Mouse (Mus musculus): Measurements from ENCODE around the gene Zbtb4. TPM values are rescaled to one million over a fixed set of nuclear protein-coding genes. Genes with fewer than 3 reads are reported as not detected.

Gene Zbtb4
- polyA plus RNA-seq, 1 experiment = 16.5 TPM

- H3K4me3 ChIP-seq (ENCODE audit: low read depth, low read length) = no peak within 1 kb of the TSS
- H3K36me3 ChIP-seq (ENCODE audit: control insufficient read depth, insufficient read depth, low read length) = no peaks in the 10 kb centered on the region
- no peaks in the 10 kb centered on the region for H3K27me3 ChIP-seq (ENCODE audit: control insufficient read depth, insufficient read depth, low read length)
- TF ChIP-seq CTCF (IDR thresholded peaks at IDR 0.05; ENCODE audit: extremely low read depth, insufficient read length, insufficient replicate concordance, low read depth, low read length) = peak; percentile 26; the same call in 1 of the 2 replicates
- no peak for TF ChIP-seq POLR2A (IDR thresholded peaks at IDR 0.05; ENCODE audit: low read depth, low read length)
- H3K27ac ChIP-seq (ENCODE audit: insufficient read depth, low read depth, low read length) = no peak within 1 kb of the TSS
- WGBS = 78% methylated on average over 10 of the region's 10 CpGs
- no peaks in the 10 kb centered on the region for H3K4me1 ChIP-seq (ENCODE audit: control insufficient read depth, insufficient read depth, insufficient read length, low read length)
Observed at GRCm38 (mm10) chr11:69815155-69815554, 49.4 kb downstream of the Zbtb4 start, which contains the start of gene Gm39566. Gm39566 (minus strand) TSS chr11:69815298.

GRCm38 (mm10) chr11:69816520-69816919 lies 50.8 kb downstream of the Zbtb4 start:
- H3K27ac ChIP-seq (ENCODE audit: insufficient read depth, low read depth, low read length) = no peak overlapping the region
- H3K4me3 ChIP-seq (ENCODE audit: low read depth, low read length) = no peak overlapping the region
- no peaks in the 10 kb centered on the region for H3K4me1 ChIP-seq (ENCODE audit: control insufficient read depth, insufficient read depth, insufficient read length, low read length)
- WGBS = 33% methylated on average over 12 of the region's 12 CpGs
- no peaks in the 10 kb centered on the region for H3K27me3 ChIP-seq (ENCODE audit: control insufficient read depth, insufficient read depth, low read length)
- H3K36me3 ChIP-seq (ENCODE audit: control insufficient read depth, insufficient read depth, low read length) = no peaks in the 10 kb centered on the region
- TF ChIP-seq POLR2A (IDR thresholded peaks at IDR 0.05; ENCODE audit: low read depth, low read length) (no peak), CTCF (IDR thresholded peaks at IDR 0.05; ENCODE audit: extremely low read depth, insufficient read length, insufficient replicate concordance, low read depth, low read length) (no peak)

- TF ChIP-seq POLR2A (IDR thresholded peaks at IDR 0.05; ENCODE audit: low read depth, low read length) (no peak), CTCF (IDR thresholded peaks at IDR 0.05; ENCODE audit: extremely low read depth, insufficient read length, insufficient replicate concordance, low read depth, low read length) (no peak)
- H3K27ac ChIP-seq (ENCODE audit: insufficient read depth, low read depth, low read length) = no peak within 1 kb of the TSS
- no peak within 1 kb of the TSS for H3K4me3 ChIP-seq (ENCODE audit: low read depth, low read length)
- H3K27me3 ChIP-seq (ENCODE audit: control insufficient read depth, insufficient read depth, low read length) = no peaks in the 10 kb centered on the region
- no peaks in the 10 kb centered on the region for H3K4me1 ChIP-seq (ENCODE audit: control insufficient read depth, insufficient read depth, insufficient read length, low read length)
- WGBS = 87% methylated on average over 2 of the region's 2 CpGs
- no peaks in the 10 kb centered on the region for H3K36me3 ChIP-seq (ENCODE audit: control insufficient read depth, insufficient read depth, low read length)
Observed at GRCm38 (mm10) chr11:69818365-69818764, 52.7 kb downstream of the Zbtb4 start, which contains the start of gene Spem2. Spem2 (minus strand) TSS chr11:69818465.

- Histone ChIP-seq H3K4me1 (ENCODE audit: control insufficient read depth, insufficient read depth, insufficient read length, low read length) (no peaks in the 10 kb centered on the region), H3K36me3 (ENCODE audit: control insufficient read depth, insufficient read depth, low read length) (no peaks in the 10 kb centered on the region), H3K27ac (ENCODE audit: insufficient read depth, low read depth, low read length) (no peak overlapping the region), H3K4me3 (ENCODE audit: low read depth, low read length) (no peak overlapping the region), H3K27me3 (ENCODE audit: control insufficient read depth, insufficient read depth, low read length) (no peaks in the 10 kb centered on the region)
- no peak for TF ChIP-seq CTCF (IDR thresholded peaks at IDR 0.05; ENCODE audit: extremely low read depth, insufficient read length, insufficient replicate concordance, low read depth, low read length)
- no peak for TF ChIP-seq POLR2A (IDR thresholded peaks at IDR 0.05; ENCODE audit: low read depth, low read length)
- 90% methylated on average over 8 of the region's 8 CpGs for WGBS
Observed at GRCm38 (mm10) chr11:69818871-69819270, 53.2 kb downstream of the Zbtb4 start.

- Histone ChIP-seq H3K36me3 (ENCODE audit: control insufficient read depth, insufficient read depth, low read length) (no peaks in the 10 kb centered on the region), H3K4me1 (ENCODE audit: control insufficient read depth, insufficient read depth, insufficient read length, low read length) (no peaks in the 10 kb centered on the region), H3K4me3 (ENCODE audit: low read depth, low read length) (no peak within 1 kb of the TSS), H3K27me3 (ENCODE audit: control insufficient read depth, insufficient read depth, low read length) (no peaks in the 10 kb centered on the region), H3K27ac (ENCODE audit: insufficient read depth, low read depth, low read length) (no peak within 1 kb of the TSS)
- WGBS = 81% methylated on average over 3 of the region's 3 CpGs
- TF ChIP-seq CTCF (IDR thresholded peaks at IDR 0.05; ENCODE audit: extremely low read depth, insufficient read length, insufficient replicate concordance, low read depth, low read length) (no peak), POLR2A (IDR thresholded peaks at IDR 0.05; ENCODE audit: low read depth, low read length) (no peak)
Observed at GRCm38 (mm10) chr11:69822080-69822479, 56.4 kb downstream of the Zbtb4 start, which contains the start of gene Spem1. Spem1 (minus strand) TSS chr11:69822180.

- Histone ChIP-seq H3K4me1 (ENCODE audit: control insufficient read depth, insufficient read depth, insufficient read length, low read length) (no peaks in the 10 kb centered on the region), H3K4me3 (ENCODE audit: low read depth, low read length) (no peak overlapping the region), H3K27me3 (ENCODE audit: control insufficient read depth, insufficient read depth, low read length) (no peaks in the 10 kb centered on the region), H3K27ac (ENCODE audit: insufficient read depth, low read depth, low read length) (no peak overlapping the region), H3K36me3 (ENCODE audit: control insufficient read depth, insufficient read depth, low read length) (no peaks in the 10 kb centered on the region)
- 72% methylated on average over 2 of the region's 2 CpGs for WGBS
- no peak for TF ChIP-seq CTCF (IDR thresholded peaks at IDR 0.05; ENCODE audit: extremely low read depth, insufficient read length, insufficient replicate concordance, low read depth, low read length)
- TF ChIP-seq POLR2A (IDR thresholded peaks at IDR 0.05; ENCODE audit: low read depth, low read length) = no peak
Observed at GRCm38 (mm10) chr11:69823456-69823855, 57.7 kb downstream of the Zbtb4 start.

- Histone ChIP-seq H3K4me1 (ENCODE audit: control insufficient read depth, insufficient read depth, insufficient read length, low read length) (peaks cover 2% of the 10 kb centered on the region), H3K27me3 (ENCODE audit: control insufficient read depth, insufficient read depth, low read length) (no peaks in the 10 kb centered on the region), H3K36me3 (ENCODE audit: control insufficient read depth, insufficient read depth, low read length) (no peaks in the 10 kb centered on the region), H3K4me3 (ENCODE audit: low read depth, low read length) (no peak overlapping the region), H3K27ac (ENCODE audit: insufficient read depth, low read depth, low read length) (no peak overlapping the region)
- 72% methylated on average over 5 of the region's 5 CpGs for WGBS
- TF ChIP-seq POLR2A (IDR thresholded peaks at IDR 0.05; ENCODE audit: low read depth, low read length) (no peak), CTCF (IDR thresholded peaks at IDR 0.05; ENCODE audit: extremely low read depth, insufficient read length, insufficient replicate concordance, low read depth, low read length) (no peak)
Observed at GRCm38 (mm10) chr11:69828832-69829231, 63.1 kb downstream of the Zbtb4 start.
